Mouse (Mus musculus) stomach, embryonic 16.5 days (tissue): ENCODE data around the gene Phf21b. TPM values are rescaled to one million over a fixed set of nuclear protein-coding genes. Genes with fewer than 3 reads are reported as not detected.

Experiments used
- polyA plus RNA-seq: library from polyadenylated mRNA; unstranded; fragments of >200 nt; fragmentation: Nextera tagmentation; extraction: Ambion mirVana; gene quantifications from 2 replicates; pipeline ENCODE4 v1.2.1, GENCODE M21; 2015

Gene Phf21b
- polyA plus RNA-seq, 1 experiment from 2014 or later = 0.34 TPM

Other genes with a start within 250 kb of the Phf21b start
- gene Prr5, start 186.4 kb downstream of the Phf21b start, polyA plus RNA-seq = 29.8 and 31.1 TPM in 2 replicates
- 12.6 and 14.5 TPM in 2 replicates for gene Arhgap8, start 136.0 kb downstream of the Phf21b start, polyA plus RNA-seq
- gene Gm29666, start 64.0 kb upstream of the Phf21b start, polyA plus RNA-seq = 0.49 and 0.65 TPM in 2 replicates
- 31.8 and 32.4 TPM in 2 replicates for gene Nup50, start 67.4 kb upstream of the Phf21b start, polyA plus RNA-seq
- 7.0 and 7.7 TPM in 2 replicates for gene 5031439G07Rik, start 132.5 kb upstream of the Phf21b start, polyA plus RNA-seq
- 4.4 and 10.6 TPM in 2 replicates for gene Upk3a, start 161.1 kb upstream of the Phf21b start, polyA plus RNA-seq
- gene Fam118a, start 172.9 kb upstream of the Phf21b start, polyA plus RNA-seq = 29.0 and 30.6 TPM in 2 replicates